Mouse (Mus musculus) right cerebral cortex, postnatal 10 days (tissue): ENCODE measurements around the gene Tbc1d5.

Source experiments
- DNase-seq, 2 experiments: peaks; one replicate each; pipeline ENCODE4 v3.0.0; 2021; ENCODE audit warnings: low spot score in 2 of 2

Gene Tbc1d5

DNA sequence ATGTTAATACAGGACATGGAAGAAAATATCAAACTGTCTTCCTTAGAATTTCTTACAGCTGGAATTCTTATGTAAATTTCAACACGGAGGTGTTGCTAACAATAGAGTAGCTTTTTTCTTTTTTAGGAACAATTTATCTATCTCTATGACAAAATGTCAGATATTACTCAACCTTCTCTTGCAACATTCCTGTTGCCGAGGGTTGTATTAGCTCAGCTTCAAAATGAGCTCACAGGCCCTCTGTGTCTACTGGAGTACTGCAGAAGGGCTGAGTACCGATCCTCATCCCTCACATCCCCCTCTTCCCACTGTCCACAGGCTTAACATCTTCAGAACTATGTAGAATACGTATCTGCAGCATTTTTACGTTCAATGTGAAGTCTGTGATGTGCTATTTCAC, 302.7 kb downstream of the Tbc1d5 start:
- no peak for DNase-seq

DNA sequence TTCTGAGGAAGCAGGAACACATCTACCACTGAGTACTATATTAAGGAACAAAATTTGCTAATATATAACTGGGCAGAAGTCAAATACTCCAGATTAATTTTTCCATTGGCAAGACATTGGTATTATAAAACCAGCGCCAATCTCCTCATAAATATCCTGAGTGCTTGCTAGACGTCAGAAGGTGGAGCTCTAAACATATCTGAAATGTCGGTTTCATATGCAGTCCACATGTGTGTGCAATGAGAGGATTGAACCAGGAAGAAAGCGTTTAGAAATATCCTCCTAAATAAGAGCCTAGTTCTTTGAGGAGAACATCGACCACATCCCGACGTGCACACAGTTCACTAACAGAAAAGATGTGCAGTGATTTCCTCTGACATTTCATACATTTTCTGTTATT, 305.1 kb downstream of the Tbc1d5 start:
- no peak for DNase-seq

DNA sequence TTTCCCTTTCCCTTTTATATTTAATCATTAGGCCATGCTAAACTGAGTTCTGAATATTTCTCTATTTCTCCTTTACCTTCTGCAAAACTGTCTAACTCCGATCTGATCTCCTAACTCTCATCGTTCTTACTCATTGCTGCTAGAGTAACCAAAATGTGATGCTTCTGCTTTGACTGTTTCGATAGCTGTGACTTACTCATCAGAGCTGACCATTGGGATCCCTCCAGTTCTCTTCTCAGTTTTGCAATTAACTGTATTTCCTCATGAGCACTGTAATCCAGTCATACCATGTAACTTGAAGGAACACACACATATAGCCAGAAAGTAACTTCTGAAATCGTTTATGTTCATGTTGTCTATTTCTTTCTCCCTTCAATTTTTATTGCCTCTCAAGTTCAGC, 306.6 kb downstream of the Tbc1d5 start:
- no peak for DNase-seq

DNA sequence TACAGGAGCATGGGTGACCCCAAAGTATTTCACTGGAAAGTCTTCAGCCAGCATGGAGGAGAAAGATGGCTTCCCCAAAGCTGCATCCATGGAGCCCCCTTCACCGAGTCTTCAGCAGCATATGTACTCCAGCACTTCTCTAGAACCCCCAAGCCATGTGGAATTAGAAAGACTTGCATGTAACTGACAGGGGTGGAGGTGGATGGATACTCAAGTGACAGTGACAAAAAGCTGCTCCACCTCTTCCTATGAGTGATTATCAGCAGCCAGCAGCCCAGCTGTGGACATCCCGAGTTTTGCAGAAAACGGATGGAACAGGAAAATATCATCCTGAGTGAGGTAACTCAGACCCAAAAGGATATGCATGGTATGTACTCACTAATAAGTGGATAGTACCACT, 311.9 kb downstream of the Tbc1d5 start:
- DNase-seq, result no peak

DNA sequence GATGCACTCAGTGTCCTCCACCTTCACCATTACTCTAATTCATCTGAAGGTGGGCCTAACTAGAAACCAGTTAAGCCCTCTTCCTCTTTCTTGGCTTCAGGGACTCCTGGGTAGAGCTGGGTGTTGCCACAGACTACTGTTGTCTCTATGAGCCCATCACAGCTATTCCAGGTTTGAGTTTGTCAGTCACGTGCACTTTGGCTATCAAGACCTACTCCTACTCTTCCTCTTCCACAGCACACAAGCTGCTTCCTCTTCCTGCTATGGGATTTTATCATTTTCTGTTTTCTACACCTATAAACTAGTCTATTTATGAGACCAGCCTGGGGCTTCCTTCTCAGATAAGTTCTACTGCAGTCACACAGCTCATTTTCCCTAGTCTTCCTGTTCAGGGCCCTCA, 314.4 kb downstream of the Tbc1d5 start:
- no peak for DNase-seq

DNA sequence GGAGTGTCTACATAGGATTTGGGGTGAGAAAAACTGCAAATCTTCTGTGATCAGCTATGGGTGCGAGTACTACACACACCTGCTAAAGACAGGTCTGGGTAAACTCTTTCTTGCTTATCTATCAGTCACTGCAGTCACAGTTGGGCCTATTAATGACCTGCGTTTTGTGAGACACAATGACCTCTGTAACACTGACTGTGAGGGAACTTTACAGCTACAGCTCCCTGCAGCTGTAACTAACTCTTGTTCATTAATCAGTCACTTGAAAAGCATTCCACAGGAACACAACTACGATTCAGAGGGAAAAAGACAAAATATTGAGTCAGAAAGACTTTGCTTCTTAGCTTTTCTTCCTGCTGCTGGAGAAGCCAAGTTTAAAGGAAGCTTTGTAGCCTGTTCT, 325.9 kb downstream of the Tbc1d5 start:
- DNase-seq, result no peak

DNA sequence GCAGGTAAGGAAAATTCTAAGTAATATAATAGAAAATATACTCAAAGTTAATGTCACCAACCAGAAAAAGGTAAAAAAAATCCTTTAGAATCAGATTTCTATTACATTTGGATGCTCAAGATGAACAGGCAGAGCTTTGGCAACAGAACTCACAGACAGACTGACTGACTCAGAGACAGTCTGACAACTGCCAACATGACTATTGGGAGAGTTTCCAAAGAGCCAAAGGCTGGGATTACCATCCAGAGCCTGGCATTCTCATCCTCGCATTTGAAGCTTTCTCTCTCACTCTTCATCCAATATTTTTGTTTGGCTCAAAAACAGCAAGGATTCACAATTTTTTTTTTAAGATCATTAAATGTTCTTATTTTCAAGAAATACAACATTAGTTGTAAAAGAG, 327.8 kb downstream of the Tbc1d5 start:
- no peak for DNase-seq

DNA sequence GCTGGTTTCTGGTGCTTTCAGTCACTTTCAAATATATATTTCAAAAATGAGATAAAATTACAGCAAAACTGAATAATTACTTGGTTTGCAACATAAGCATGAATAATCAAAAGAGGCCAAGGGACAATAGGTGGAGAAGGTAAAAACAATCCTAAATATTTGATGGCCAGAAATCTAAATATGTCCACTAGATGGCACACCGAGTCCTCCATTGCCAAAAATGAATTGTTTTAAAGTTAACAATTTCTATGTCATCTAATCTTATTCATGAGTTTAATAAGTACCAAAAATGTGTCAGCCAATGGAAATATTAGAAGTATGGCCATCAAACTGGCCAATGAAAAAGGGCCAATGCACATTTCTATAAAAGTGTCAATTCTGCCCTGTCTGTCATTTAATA, 365.1 kb downstream of the Tbc1d5 start:
- no peak for DNase-seq

DNA sequence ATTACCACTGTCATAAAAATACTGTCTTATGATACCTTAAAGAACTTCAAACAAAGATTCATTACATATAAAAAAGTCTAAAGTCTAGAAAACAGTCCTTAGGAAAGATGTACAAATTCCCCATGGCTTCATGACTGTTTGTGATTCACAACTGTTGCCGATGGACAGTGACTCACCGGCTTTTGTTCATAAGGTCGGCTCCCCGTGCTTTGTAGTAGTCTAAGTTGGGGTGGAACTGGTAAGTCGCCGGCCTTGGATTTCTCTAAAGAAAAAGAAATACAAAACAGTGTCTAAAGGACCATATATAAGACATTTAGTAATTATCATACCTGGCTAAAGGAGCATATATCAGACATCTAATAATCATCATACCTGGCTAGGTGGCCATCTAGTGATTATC, 365.6 kb downstream of the Tbc1d5 start:
- no peak for DNase-seq

DNA sequence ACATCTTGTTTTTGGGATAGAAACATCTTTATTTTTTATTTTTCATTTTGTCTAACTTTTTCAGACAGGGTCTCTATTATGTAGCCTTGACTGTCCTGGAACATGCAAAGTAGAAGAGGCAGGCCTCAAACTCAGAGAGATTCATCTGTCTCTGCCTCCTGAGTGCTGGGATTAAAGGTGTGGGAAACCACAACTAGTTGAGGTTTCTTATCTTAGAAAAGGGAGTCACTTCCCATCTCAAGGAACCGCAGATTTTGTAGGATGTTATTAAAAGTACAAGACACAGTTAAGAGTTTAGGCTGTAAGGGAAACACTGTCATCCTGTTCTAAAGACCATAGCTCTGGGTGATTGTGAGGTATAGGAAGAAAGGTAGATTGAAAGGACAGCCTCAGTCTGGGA, 373.5 kb downstream of the Tbc1d5 start:
- no peak for DNase-seq

DNA sequence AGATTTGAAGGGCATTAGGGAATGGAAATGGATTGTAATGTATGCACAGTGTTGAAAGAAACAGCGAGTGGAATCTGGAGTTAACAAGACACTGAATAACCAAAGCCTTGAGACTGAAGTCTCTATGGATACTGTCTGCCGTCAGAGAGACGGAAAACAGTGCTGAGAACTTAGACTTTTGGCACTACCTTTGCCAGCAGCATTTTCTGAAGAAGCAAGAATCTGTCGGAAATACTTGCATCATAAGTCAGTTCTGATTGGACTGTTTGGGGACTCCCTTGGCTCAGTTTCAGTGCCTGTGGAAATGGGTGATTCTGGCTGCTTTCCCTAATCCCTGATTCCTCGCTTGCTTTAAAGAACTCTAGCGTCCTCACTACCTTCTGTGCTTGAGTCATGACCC, 375.9 kb downstream of the Tbc1d5 start:
- no peak for DNase-seq

DNA sequence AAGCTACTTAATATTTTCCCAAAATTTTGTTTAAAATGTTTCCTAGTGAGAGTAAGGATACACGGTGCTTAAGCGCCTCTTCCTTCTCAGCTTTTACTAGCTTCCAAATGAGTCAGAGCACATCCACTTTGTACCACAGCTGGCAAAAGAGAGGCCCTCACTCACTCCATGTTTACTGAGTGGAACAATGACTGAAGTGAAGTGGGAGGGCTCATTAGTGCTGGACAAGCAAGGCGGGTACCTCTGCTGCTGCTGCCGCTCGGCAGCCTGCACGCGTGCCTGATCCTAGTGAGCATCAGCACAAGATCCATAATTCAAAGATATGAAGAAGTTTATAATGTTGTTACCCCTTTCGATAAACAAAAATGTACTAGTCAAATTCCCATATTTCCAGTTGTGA, 376.8 kb downstream of the Tbc1d5 start:
- DNase-seq, result no peak

DNA sequence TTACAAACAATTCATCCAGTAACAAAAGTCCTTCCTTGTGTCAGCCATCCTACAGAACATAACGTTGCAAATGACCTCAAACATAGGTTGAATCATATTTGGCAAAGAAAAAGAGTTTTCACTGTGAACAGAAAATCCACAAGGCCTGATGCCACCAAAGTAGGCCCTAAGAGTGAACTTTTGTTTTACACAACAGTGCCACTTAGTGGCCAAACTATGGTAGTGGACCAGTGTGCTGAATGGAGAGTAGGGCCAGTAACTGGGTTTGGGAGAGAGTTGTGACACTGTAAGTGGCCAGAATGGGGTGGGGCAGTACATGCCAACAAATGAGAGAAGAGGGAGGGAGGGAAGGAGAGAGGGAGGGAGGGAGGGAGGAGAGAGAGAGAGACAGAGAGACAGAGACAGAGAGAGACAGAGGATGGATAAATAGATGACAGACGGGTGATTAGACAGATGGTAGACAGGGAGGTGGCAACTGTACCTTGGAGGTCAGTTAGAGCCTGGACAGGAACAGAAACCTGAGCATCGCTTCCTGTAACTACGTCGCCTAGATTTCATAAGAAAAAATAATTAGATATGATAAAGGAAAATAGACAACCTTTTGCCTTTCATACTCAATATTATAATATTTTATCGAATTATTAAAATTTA, 383.6 kb downstream of the Tbc1d5 start:
- DNase-seq, result peak; percentile 69 to 70

DNA sequence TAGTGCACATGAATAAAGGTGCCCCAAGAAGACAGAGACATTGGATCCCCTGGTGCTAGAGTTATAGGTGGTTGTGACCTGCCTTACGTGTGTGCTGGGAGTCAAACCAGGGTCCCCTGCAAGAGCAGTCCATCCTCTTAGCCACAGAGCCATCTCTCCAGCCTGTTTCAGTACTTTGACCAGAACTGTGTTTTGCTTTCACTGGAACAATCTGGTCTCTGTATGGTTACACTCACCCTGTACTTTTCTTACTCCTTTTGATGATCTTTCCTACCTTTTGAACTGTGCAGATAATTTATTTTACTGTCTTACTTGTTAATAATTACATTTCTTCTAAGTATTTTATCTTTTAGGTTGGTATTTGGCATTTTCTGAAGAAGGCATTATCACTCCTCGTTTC, 387.5 kb downstream of the Tbc1d5 start:
- DNase-seq, result no peak

DNA sequence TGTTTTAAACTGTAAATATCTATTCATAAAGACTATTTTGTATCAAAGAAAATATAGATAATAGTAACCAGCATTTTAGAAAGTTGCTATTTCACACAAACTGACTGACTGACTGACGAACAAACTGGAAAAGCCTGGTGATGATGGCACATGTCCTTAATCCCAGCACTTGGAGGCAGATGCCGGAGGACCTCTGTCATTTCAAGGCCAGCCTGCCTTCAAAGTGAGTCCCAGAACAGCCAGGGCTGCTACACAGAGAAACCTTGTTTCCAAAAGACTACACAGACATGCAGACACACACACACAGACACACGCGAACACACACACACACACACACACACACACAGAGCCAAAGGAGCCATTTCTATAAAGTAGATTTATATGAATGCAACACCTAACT, 390.3 kb downstream of the Tbc1d5 start:
- DNase-seq, result no peak

DNA sequence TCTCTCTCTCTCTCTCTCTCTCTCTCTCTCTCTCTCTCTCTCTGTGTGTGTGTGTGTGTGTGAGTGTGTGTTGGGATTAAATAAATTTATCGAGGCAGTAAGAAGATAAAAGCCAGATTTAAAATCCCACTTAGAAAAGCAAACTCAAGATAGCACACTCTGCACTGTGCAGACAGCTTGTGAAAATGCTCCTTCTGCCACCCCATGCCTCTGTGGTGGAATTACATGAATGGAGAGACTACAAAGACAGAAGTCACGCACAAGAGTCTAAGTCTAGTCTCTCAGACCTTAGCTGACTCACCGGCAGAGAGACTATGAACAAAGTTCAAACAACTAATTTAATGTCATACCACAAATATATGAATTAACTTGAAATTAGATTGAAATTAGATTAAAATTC, 403.9 kb downstream of the Tbc1d5 start:
- peak; percentile 64 to 79 for DNase-seq

DNA sequence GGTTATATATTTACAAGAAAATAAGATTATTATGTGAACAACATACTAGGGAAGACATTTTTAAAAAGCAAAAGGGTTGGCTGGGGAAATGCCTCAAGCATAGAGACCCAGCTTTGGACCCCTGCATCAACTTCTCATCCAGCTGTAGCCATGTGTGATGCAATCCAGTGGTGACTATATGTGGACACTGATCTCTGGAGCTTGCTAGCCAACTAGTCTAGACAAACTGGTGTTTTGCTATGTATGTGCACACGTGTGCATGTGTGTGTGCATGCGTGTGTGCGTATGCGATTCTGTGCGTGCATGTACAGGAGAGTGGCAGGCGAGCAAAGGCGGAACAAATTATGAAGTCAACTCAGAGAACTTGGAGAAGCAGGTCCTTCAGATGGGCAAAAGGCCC, 414.8 kb downstream of the Tbc1d5 start:
- no peak for DNase-seq

DNA sequence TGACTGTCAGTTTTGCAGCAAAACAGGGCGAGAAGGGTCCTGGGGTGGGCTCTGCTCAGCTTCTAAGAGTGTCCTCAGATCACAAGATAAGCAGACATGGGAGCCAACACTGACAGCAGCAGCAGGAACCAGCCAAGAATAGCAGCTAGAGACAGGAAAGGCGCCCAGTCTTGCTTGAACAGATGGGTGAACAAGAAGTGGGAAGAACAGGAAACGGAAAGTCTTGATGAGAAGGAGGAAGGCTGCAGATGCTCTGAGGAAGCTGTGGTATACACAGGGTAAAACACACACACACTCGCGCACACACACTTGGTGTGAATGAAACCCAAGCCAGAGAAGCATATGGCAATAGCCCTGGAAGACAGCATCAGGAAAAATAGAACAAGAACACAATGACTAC, 415.7 kb downstream of the Tbc1d5 start:
- DNase-seq, result peak; percentile 80 to 94

DNA sequence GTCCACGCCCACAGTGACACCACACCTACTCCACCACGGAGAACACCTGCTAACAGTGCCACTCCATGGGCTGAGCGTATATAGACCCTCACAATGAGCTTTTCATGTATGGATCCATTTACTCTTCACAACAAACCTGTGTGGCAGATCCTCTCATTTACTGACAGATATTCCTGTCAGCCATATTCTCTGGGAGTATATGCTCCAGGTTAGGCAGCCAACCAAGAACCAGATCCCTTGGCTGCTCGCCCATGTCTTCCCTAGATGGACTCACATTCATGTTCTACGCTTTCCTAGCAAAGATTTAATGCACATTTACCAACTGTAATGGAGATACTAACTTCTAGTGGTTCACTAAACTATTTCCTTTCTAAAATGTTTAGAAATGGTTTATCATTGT, 416.9 kb downstream of the Tbc1d5 start:
- DNase-seq, result peak in 1 of 2 experiments; percentile 62

DNA sequence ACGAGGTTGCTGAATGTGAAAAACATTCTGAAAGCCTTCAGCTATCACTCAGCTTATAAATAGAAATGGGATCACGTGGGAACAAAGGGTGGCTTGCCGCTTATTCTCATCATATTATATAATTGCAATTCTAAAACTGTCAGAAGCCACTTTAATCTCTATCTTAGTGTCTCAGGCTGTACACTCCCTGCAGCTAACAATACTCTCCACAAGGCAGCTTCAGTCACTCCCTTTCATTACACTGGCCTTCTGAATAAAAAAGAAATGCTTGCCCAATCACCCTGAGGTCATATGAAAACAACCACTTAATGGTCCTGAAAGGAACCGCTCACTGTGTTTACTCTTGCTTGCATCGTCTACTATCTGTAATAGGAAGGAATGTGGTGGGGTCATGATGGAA, 418.1 kb downstream of the Tbc1d5 start:
- DNase-seq, result no peak

DNA sequence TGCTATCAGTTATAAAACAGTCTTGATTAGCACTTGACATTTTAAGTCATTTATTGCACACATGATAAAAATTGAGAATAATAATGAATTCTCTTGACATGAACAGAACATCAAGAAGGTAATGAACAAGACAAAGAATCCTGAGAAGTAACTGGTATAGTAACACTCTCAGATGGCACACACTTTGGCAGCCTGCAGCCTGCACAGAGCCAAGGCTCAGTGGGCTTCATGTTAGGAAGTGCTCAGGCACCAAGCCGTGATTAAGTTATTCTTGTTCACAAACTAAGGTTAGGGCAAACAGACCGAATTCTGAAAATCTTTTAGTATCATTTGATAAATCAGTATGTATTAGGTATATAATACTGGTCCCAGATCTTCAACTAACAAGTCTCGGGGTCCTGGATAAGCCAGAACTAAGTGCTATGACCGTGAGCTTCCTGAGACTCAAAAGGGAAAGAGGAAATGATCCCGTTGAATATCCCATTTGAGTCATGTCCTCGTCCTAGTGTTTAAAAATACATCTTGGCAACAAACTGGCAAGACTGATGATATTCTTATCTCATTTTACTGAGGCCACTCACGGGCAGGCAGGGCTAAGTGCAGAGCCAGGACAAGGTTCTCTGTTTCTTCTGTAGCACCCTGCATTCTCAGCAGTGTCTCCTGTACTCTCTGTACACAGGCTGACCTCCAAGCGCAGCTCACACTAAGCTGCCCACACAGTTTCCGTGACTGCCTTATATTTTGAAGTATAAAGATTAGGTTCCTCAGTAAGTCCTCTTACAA, 425.6 kb downstream of the Tbc1d5 start:
- DNase-seq, result no peak

DNA sequence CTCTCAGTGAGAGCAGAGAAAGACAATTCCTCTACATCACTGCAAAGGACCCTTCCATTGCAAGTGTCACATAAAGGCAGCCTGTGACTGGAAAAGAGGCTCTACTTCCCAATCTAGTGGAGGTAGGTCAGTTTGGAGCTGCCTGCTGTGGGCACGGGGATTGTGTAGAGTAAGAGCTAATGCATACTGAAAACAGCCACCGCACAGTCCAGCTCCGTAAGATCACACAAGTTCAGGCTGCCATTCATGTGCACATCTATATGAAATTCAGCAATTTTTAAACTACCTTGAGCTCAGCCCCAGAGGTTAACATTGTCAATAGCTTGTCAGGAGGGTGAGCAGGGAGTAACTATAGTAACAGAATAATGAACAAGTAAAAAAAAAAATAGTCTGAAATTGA, 426.4 kb downstream of the Tbc1d5 start:
- DNase-seq, result no peak

DNA sequence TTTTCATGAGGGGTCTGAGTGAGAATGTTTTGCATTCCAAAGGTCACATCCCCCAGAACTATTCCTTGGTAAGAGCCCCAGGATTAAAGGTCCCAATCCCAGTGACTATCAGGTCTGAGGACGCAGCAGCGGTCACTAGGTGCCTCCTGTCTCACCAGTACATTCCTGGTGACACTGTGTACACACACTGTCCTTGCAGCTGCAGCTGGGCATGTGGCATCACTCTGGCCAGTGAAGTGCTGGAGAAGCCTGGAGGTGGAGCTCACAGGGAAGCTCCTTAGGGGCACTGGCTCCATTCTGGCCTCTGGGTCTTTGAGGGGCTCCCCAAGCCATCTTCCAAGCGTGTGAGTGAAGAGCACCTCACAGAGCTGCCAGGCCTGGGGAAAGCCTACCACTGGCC, 427.2 kb downstream of the Tbc1d5 start:
- DNase-seq, result no peak

DNA sequence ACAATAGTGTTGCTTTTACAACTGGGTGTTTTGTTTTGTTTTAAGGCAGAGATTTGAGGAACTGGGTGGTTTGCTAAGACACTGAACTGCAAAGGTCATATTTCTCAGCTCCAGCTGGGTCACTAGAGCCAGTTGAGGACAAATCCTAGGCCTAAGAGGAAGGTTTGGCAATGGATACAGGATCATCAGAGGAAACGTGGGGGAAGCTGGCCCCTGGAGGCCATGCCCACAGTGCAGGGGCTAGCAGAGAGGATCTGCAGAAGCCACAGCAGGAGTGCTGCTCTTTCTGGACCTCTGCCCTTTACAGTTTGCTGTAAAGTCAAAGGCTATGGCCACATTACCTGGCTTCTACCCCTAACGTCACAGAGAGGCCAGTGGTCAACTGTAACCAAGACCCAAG, 428.3 kb downstream of the Tbc1d5 start:
- DNase-seq, result no peak
